Mouse (Mus musculus) layer of hippocampus, postnatal 10 days (tissue): ENCODE measurements around the gene Rad9a. TPM values are rescaled to one million over a fixed set of nuclear protein-coding genes. Genes with fewer than 3 reads are reported as not detected.

ENCODE experiments used
- DNase-seq, 2 experiments: peaks; one replicate each; pipeline ENCODE4 v3.0.0; 2021; ENCODE audit warnings: low spot score in 2 of 2
- microRNA-seq, 2 experiments: library from miRNA; unstranded; fragments of <30 nt; microRNA quantifications; one replicate each; pipeline ENCODE4 v1.2.0; 2021
- total RNA-seq, 2 experiments: library from RNA; stranded (reverse); gene quantifications; 2 replicates each; pipeline ENCODE4 v1.2.3; 2021

The Rad9a gene
- total RNA-seq, 2 experiments from 2014 or later: 8.0 to 8.9 TPM

DNA sequence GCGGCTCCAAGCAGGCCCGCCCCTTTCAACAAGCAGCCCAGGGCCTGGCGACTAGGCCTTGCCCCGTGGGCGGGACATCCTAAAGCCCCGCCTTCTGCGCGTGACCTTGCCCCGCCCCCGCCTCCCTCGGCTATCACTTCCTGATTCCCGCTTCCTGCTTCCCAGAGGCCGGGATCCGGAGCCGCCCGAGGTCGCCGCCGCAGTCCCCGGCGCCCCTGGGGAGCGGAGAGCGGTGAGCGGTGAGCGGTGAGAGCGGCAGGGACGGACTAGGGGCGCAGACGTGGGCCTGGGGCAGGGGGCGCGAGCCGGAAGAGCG, 53.0 kb downstream of the Rad9a start, which contains the start of gene Coro1b:
Gene Coro1b, plus strand, starts transcription at position 129 of the 316 bp plus-strand sequence.
- DNase-seq: peak; percentile 95 to 97

DNA sequence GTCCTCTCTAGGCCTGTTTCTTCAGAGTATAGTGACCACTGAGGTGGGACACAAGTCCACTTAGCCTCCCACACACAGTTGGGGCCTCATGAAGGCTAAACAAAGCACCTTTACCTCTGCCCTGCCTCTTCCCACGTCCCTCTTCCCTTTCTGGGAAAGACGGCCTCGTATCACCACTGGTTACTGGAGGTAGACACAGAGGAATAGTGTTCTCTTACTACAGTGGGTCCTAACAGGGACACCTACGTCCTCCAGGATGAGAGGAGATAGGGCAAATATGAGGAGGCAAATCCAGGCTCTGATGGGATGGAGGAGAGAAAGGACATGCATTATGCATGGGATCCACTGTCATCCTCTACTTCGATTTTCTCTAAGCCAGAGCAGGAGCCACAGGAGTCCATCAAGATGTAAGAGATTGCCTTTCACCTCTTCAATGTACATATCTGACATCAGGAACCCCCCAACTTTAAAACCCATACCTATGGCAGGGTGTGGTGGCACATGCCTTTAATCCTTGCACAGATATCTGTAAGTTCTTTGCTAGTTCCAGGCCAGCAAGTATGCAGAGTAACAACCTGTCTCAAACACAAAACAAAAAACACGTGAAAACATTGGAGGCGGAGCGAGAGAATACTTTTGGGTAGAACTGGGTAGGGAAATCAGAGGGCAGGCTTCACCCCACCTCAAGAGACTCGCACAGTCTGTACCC, 53.5 kb downstream of the Rad9a start:
- DNase-seq: no peak

DNA sequence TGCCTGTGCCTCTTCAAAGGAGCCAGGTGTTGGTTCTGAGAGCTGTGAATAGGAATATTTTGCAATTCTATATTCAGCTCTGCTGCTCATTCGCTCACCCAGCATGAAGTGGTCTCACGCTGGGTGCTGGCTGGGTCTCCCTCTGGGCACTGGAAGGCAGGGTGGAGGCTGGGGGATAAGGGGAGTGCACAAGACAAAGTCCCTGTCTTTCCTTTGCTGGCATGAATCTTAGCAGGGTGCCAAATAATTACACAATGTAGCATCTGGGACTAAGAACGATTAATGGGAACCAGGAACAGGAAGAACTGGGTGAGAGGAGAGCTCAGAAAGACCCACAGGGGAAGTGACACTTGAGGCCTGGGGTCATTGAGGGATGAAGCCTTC, 54.4 kb downstream of the Rad9a start:
- DNase-seq: no peak

DNA sequence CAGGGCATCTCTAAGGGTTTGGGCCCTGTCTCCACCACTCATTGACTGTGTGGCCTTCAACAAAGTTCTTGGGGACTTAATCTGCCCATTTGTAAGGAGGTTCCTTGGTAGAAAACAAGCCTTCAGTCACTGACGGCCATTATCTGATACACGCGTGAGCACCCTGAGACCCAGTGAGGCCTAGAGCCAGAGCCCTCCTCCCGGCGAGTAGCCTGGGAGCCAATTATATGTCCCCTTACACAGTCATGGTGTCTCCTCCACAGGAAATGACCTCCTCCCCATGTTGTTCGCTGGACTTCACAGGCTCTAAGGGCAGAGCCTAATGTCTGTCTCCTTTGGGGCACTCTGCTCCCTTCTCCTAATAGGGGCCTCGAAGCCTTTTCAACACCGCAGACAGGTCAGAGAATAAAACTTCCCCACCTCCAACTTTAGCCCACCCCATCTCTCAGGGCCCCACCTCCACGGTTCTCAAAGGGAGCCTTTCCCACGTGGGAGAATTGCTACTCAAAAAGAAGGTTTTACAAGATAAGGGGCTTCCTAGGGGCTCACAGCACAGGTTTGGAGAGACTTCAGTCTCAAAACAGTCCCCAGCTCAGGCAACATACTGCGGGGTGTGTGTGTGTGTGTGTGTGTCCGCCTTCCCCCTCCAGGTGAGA, 55.0 kb downstream of the Rad9a start:
- DNase-seq: no peak

DNA sequence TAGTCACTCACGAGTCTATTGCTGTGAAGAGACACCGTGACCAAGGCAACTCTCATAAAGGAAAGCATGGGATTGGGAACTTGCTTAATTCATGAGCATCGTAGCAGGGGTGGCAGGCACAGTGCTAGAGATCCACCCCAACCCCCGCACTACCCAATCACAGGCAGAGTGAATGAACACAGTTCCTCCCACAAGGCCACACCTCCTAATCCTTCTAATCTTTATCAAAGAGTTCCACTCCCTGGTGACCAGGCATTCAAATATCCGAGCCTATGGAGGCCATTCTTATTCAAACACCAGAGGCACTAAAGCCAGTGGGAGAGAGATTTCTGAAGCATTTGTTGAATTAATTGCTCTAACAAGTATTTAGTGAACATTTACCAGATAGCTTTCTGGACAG, 55.5 kb downstream of the Rad9a start:
- no peak for DNase-seq

Small RNA genes within 50 kb of the gene (microRNA-seq; reads per million reads assigned to microRNA genes)
- 0 reads per million in 2 experiments for gene Gm26115

Other genes starting within 250 kb of the Rad9a start
- not detected for gene Aldh3b3, start 243.0 kb downstream of the Rad9a start, total RNA-seq
- 1 to 10 TPM; 1.3 to 1.4 TPM for gene Aldh3b2, start 229.3 kb downstream of the Rad9a start, total RNA-seq
- 1 to 10 TPM; 1.9 to 2.2 TPM for gene Acy3, start 215.1 kb downstream of the Rad9a start, total RNA-seq
- not detected for gene Tbx10, start 208.9 kb downstream of the Rad9a start, total RNA-seq
- gene Nudt8, start 201.1 kb downstream of the Rad9a start, total RNA-seq: 1 to 10 TPM; 9.0 to 9.4 TPM
- 1 to 10 TPM; 1.7 TPM for gene Gm49405, start 201.0 kb downstream of the Rad9a start, total RNA-seq
- gene Doc2g, start 198.3 kb downstream of the Rad9a start, total RNA-seq: 1 to 10 TPM; 2.9 to 3.3 TPM
- gene Ndufv1, start 188.9 kb downstream of the Rad9a start, total RNA-seq: 100 to 1,000 TPM; 197 to 207 TPM
- 100 to 1,000 TPM; 263 to 285 TPM for gene Gstp1, start 163.7 kb downstream of the Rad9a start, total RNA-seq
- gene Gstp2, start 155.6 kb downstream of the Rad9a start, total RNA-seq: 10 to 100 TPM; 18.5 to 23.6 TPM
- gene Gstp3, start 142.1 kb downstream of the Rad9a start, total RNA-seq: not detected
- not detected for gene Cabp2, start 120.1 kb downstream of the Rad9a start, total RNA-seq
- 10 to 100 TPM; 21.5 to 23.6 TPM for gene Cdk2ap2, start 104.5 kb downstream of the Rad9a start, total RNA-seq
- 100 to 1,000 TPM; 178 to 201 TPM for gene Pitpnm1, start 101.7 kb downstream of the Rad9a start, total RNA-seq
- gene Aip, start 75.8 kb downstream of the Rad9a start, total RNA-seq: 10 to 100 TPM; 74.6 to 76.5 TPM
- not detected for gene Gpr152, start 61.9 kb downstream of the Rad9a start, total RNA-seq
- under 1 TPM in 1 of 2 experiments, not detected in 1; 0.30 TPM for gene Cabp4, start 57.6 kb downstream of the Rad9a start, total RNA-seq
- 10 to 100 TPM; 82.0 to 88.5 TPM for gene Coro1b, start 53.0 kb downstream of the Rad9a start, total RNA-seq
- gene Ptprcap, start 48.1 kb downstream of the Rad9a start, total RNA-seq: 1 to 10 TPM; 1.3 to 2.5 TPM
- 10 to 100 TPM; 31.6 to 39.9 TPM for gene Rps6kb2, start 38.3 kb downstream of the Rad9a start, total RNA-seq
- 1 to 10 TPM; 3.0 to 3.6 TPM for gene Carns1, start 26.2 kb downstream of the Rad9a start, total RNA-seq
- 1 to 10 TPM; 1.6 to 2.1 TPM for gene Tbc1d10c, start 10.4 kb downstream of the Rad9a start, total RNA-seq
- 100 to 1,000 TPM; 295 to 307 TPM for gene Ppp1ca, start 9.6 kb downstream of the Rad9a start, total RNA-seq
- under 1 TPM; 0.36 to 0.75 TPM for gene Clcf1, start 12.6 kb upstream of the Rad9a start, total RNA-seq
- gene AC109138.7, start 12.7 kb upstream of the Rad9a start, total RNA-seq: not detected
- gene Pold4, start 30.2 kb upstream of the Rad9a start, total RNA-seq: 10 to 100 TPM; 14.4 to 15.8 TPM
- 10 to 100 TPM; 49.0 to 66.1 TPM for gene Ssh3, start 67.5 kb upstream of the Rad9a start, total RNA-seq
- 10 to 100 TPM; 76.3 to 89.4 TPM for gene Ankrd13d, start 81.5 kb upstream of the Rad9a start, total RNA-seq
- gene Grk2, start 104.6 kb upstream of the Rad9a start, total RNA-seq: 100 to 1,000 TPM; 141 to 147 TPM
- 10 to 100 TPM; 70.1 to 71.5 TPM for gene Kdm2a, start 196.6 kb upstream of the Rad9a start, total RNA-seq
- gene Rhod, start 237.8 kb upstream of the Rad9a start, total RNA-seq: 1 to 10 TPM; 2.2 to 2.3 TPM